Mouse (Mus musculus) limb, embryonic 15.5 days (tissue): ENCODE measurements around the gene Olfr273. TPM values are rescaled to one million over a fixed set of nuclear protein-coding genes. Genes with fewer than 3 reads are reported as not detected.
"Not testable (repeated sequence)": the region's sequence is repeated elsewhere in the genome, so short reads cannot be mapped to it uniquely, and the experiment has no call there.

Experiments
- ATAC-seq: fragments of 200-750 bp; cut with Nextera tagmentation; 2 replicates; pipeline ENCODE4 v1.8.0; 2017; ENCODE audit warnings: low read depth, moderate TSS enrichment; ENCODE audit not compliant: insufficient number of reproducible peaks, low FRiP score, low TSS enrichment
- H3K27ac ChIP-seq: fragments of 300-500 bp; sonication (generic); 2 replicates; pipeline ENCODE4 v1.5.1; 2015; ENCODE audit warnings: moderate library complexity, mild to moderate bottlenecking, inconsistent platforms
- H3K27me3 ChIP-seq: fragments of 300-500 bp; sonication (generic); 2 replicates; pipeline ENCODE4 v1.6.1; 2015; ENCODE audit warnings: inconsistent platforms
- H3K36me3 ChIP-seq: fragments of 300-500 bp; sonication (generic); 2 replicates; pipeline ENCODE4 v1.6.1; 2015; ENCODE audit warnings: inconsistent platforms
- H3K4me1 ChIP-seq: fragments of 300-500 bp; sonication (generic); 2 replicates; pipeline ENCODE4 v1.6.1; 2015; ENCODE audit warnings: inconsistent platforms
- H3K4me2 ChIP-seq: fragments of 300-500 bp; sonication (generic); 2 replicates; pipeline ENCODE4 v1.6.1; 2015; ENCODE audit warnings: mild to moderate bottlenecking, inconsistent platforms
- H3K4me3 ChIP-seq: fragments of 300-500 bp; sonication (generic); 2 replicates; pipeline ENCODE4 v1.5.1; 2015; ENCODE audit warnings: mild to moderate bottlenecking, inconsistent platforms
- H3K9ac ChIP-seq: fragments of 300-500 bp; sonication (generic); 2 replicates; pipeline ENCODE4 v1.6.1; 2015; ENCODE audit warnings: inconsistent platforms
- H3K9me3 ChIP-seq: fragments of 300-500 bp; sonication (generic); 2 replicates; pipeline ENCODE4 v1.6.1; 2016; ENCODE audit warnings: inconsistent platforms
- WGBS: fragments of 180-500 bp; shearing (Covaris S2); methylation state at CpG from one replicate; pipeline ENCODE4 v1.1.7; 2015; 5-methylcytosine and 5-hydroxymethylcytosine counted together
- polyA plus RNA-seq: library from polyadenylated mRNA; unstranded; fragments of >200 nt; fragmentation: Nextera tagmentation; extraction: Ambion mirVana; gene quantifications from 2 replicates; pipeline ENCODE4 v1.2.1, GENCODE M21; 2015

Olfr273 gene
- polyA plus RNA-seq, result not detected in 2 replicates

DNA sequence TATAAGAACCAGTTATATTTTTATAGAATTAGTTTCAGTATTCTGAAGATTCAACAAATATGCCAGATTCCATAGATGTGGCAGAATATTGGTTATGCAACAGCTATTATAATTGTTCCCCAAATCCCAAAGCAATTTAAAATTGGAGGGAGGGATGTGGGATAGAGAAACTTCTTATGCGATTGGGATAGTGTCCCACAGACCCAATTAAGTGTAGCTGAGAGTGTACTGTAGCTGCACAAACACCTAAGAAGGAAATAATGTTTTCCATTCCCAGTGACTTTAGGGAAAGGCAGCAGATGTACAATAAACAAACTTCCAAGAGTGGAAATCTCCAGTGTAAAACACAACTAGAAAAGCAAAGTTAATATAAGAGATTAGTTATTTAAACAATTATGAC is at the start of gene Olfr273:
Gene Olfr273, minus strand, starts transcription at position 101 of the 400 bp plus-strand sequence.
- no peak for ATAC-seq
- no peaks in the 10 kb centered on the region for H3K9me3 ChIP-seq
- no peak within 1 kb of the TSS for H3K4me2 ChIP-seq
- 53% methylated on average over 1 of the region's 1 CpGs for WGBS
- no peaks in the 10 kb centered on the region for H3K4me1 ChIP-seq
- H3K36me3 ChIP-seq, result no peaks in the 10 kb centered on the region
- H3K27ac ChIP-seq, result no peak within 1 kb of the TSS
- H3K4me3 ChIP-seq, result no peak within 1 kb of the TSS
- H3K27me3 ChIP-seq, result no peaks in the 10 kb centered on the region
- H3K9ac ChIP-seq, result no peak within 1 kb of the TSS

DNA sequence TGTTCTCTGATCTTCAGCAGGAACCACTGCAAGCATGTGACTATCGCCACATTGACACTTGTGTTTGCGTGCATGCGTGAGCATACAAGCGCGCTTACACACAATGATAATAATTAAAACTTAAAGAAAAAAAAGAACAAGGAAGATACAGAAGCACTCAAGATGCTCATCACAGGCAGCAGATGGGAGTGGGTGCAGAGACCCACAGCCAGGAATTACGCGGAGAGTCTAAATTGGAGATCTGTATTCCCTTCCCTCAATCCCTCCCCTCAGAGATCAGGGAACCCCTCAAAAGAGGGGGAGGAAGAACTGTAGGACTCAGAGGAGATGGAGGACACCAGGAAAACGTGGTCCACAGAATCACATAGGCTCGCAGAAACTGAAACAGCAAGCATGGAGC is 5.1 kb upstream of the Olfr273 start:
- Histone ChIP-seq H3K9me3 (no peaks in the 10 kb centered on the region), H3K27me3 (no peaks in the 10 kb centered on the region), H3K27ac (no peak overlapping the region), H3K4me1 (no peaks in the 10 kb centered on the region), H3K9ac (no peak overlapping the region), H3K4me3 (no peak overlapping the region), H3K4me2 (no peak overlapping the region), H3K36me3 (no peaks in the 10 kb centered on the region)
- no peak for ATAC-seq
- WGBS, result 92% methylated on average over 9 of the region's 9 CpGs

DNA sequence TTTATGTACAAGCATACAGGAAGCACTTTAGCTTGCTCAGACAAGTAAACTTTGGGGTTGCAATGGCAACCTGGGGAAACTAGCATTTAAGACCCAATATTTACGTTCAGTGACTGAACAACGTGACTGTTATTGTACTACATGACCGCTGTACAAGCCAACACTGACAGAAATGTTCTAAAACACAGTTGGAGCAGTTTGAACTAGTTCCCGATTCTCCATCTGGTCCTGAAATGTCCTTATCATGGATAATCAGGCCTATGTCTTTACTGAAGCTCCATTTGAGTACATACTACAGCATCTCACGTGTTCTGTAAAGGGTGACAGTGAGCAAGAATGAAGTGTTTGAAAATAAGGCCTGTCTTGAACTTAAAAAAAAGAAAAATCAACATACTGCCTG is 9.4 kb downstream of the Olfr273 start:
- Histone ChIP-seq H3K4me3 (no peak overlapping the region), H3K27me3 (no peaks in the 10 kb centered on the region), H3K27ac (no peak overlapping the region), H3K9ac (no peak overlapping the region), H3K9me3 (no peaks in the 10 kb centered on the region), H3K36me3 (no peaks in the 10 kb centered on the region), H3K4me2 (no peak overlapping the region), H3K4me1 (no peaks in the 10 kb centered on the region)
- 82% methylated on average over 5 of the region's 5 CpGs for WGBS
- no peak for ATAC-seq

DNA sequence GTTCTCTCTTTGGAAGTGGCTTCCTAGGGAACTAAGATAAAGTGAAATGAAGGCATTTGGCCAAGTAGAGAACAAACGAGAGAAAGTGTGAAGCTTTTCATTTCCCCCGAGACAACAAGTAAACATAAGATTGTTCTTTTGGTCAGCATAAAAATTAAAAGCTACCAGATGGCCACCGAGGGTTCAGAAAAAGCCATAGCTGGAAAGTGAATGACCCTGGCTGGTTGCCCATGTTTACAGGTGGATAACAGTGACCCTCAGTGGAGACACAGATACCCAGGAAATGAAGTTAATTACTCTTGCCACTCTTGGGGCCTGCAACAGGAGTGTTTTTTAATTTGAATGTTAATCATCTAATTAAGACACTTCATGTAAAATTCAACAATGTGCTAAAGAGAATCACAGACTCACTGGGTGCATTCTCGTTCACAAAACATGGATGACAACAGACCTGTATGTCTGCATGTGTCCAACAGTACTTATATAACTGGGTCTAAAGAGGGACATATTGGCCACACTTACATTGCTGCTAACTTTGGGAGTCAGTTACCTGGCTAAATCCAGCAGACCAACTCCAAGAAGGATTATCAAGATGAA is 9.9 kb downstream of the Olfr273 start:
- WGBS, result 40% methylated on average over 4 of the region's 4 CpGs
- no peak overlapping the region for H3K4me2 ChIP-seq
- H3K9ac ChIP-seq, result no peak overlapping the region
- no peak overlapping the region for H3K4me3 ChIP-seq
- no peaks in the 10 kb centered on the region for H3K36me3 ChIP-seq
- no peak overlapping the region for H3K27ac ChIP-seq
- H3K27me3 ChIP-seq, result no peaks in the 10 kb centered on the region
- H3K9me3 ChIP-seq, result no peaks in the 10 kb centered on the region
- no peak for ATAC-seq
- H3K4me1 ChIP-seq, result no peaks in the 10 kb centered on the region

DNA sequence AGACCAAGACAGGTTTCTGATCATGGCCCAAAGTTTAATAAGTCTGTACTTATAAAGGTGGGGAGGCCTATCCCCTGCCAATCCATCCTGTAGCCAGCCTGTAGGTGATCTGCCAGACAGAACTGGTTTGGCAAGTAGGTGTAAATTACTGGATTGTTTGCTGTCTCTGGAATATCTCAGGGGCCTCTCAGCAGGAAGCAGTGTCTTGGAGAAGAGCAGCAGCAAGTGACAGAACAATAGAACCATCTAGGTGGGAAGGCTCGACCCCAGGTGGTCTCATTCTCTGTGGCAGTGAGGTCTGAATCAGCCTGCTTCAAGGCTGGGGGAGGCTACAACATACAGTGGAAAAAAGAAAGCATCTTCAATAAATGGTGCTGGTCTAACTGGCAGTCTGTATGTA is 13.6 kb downstream of the Olfr273 start:
- H3K9ac ChIP-seq, H3K9me3 ChIP-seq, ATAC-seq, H3K27ac ChIP-seq, H3K4me3 ChIP-seq, H3K4me2 ChIP-seq, H3K36me3 ChIP-seq, H3K27me3 ChIP-seq, H3K4me1 ChIP-seq: not testable (repeated sequence)
- WGBS, result 38% methylated on average over 1 of the region's 1 CpGs

DNA sequence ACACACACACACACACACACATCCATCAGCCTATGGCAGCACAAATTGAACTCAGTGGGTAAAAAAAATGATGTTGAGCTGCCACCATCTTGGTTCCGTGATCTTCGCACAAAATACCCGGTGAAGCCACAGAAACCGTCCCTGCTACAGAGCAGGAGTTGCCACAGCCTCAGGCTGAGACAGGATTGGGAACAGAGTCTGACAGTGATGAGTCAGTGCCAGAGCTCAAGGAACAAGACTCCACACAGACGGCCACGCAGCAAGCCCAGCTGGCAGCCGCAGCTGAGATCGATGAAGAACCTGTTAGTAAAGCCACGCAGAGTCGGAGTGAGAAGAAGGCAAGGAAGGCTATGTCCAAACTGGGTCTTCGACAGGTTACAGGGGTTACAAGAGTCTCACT is 37.7 kb downstream of the Olfr273 start:
- Histone ChIP-seq H3K36me3 (no peaks in the 10 kb centered on the region), H3K9ac (no peak overlapping the region), H3K4me2 (no peak overlapping the region), H3K27me3 (no peaks in the 10 kb centered on the region), H3K4me3 (no peak overlapping the region), H3K27ac (no peak overlapping the region), H3K9me3 (no peaks in the 10 kb centered on the region), H3K4me1 (no peaks in the 10 kb centered on the region)
- 96% methylated on average over 11 of the region's 11 CpGs for WGBS
- ATAC-seq, result no peak

DNA sequence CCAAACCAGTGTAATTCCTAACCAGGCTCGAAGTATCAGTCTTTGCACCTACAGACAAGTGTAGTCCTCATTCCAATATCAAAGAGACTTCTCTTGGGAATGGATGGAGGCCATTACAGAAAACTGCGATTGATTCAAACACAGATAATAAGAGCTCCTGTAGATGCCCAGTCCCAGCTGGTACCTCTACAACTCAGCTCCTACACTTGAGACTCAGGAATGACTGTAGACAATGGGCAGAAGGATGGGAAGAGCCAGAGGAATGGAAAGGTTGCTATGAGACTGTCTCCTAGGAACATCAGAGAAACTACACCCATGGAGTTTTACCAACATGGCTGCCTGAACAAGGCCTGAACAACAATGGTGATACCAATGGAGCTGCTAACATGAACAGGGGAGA is 44.7 kb downstream of the Olfr273 start, which contains the start of gene Olfr275:
Gene Olfr275, plus strand, starts transcription at position 301 of the 400 bp plus-strand sequence.
- Histone ChIP-seq H3K4me2 (no peak within 1 kb of the TSS), H3K9me3 (no peaks in the 10 kb centered on the region), H3K4me1 (no peaks in the 10 kb centered on the region), H3K27me3 (no peaks in the 10 kb centered on the region), H3K4me3 (no peak within 1 kb of the TSS), H3K36me3 (no peaks in the 10 kb centered on the region), H3K9ac (no peak within 1 kb of the TSS), H3K27ac (no peak within 1 kb of the TSS)
- ATAC-seq, result no peak
- 90% methylated on average over 2 of the region's 2 CpGs for WGBS

DNA sequence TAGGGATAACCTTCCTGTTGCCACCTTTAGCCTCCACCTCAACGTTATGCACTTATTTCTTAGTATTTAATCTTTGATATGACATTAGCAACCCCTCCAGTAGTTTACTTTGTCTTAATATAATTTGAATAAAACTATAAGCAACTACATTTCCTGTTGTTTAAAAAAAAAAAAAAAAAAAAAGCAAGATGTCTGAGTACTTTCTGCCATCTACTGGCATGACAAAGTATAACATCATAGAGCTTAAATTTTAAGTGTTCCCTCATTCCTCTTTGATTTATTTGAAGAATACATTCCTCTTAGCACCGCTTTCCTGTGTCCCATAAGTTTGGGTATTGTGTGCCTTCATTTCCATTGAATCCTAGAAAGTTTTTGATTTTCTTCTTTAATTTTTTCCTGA is 47.2 kb downstream of the Olfr273 start:
- H3K4me3 ChIP-seq, result no peak overlapping the region
- ATAC-seq, result no peak
- no peaks in the 10 kb centered on the region for H3K4me1 ChIP-seq
- H3K4me2 ChIP-seq, result no peak overlapping the region
- H3K9me3 ChIP-seq, result no peaks in the 10 kb centered on the region
- H3K36me3 ChIP-seq, result no peaks in the 10 kb centered on the region
- H3K27me3 ChIP-seq, result no peaks in the 10 kb centered on the region
- H3K9ac ChIP-seq, result no peak overlapping the region
- no peak overlapping the region for H3K27ac ChIP-seq
- 37% methylated on average over 2 of the region's 2 CpGs for WGBS

Other genes with a start within 250 kb of the Olfr273 start
- gene Olfr275, start 44.6 kb downstream of the Olfr273 start, polyA plus RNA-seq, result not detected in 2 replicates
- gene Olfr272, start 59.9 kb upstream of the Olfr273 start, polyA plus RNA-seq, result not detected in 2 replicates
- gene Olfr270, start 105.3 kb upstream of the Olfr273 start, polyA plus RNA-seq, result not detected in 2 replicates
- not detected in 2 replicates for gene Nipsnap3a, start 130.0 kb upstream of the Olfr273 start, polyA plus RNA-seq
- 47.9 and 50.5 TPM in 2 replicates for gene Nipsnap3b, start 152.6 kb upstream of the Olfr273 start, polyA plus RNA-seq